Mouse (Mus musculus) ES-Bruce4 (cell line): ENCODE data around the gene Aim2.

Source experiments
- CTCF ChIP-seq: IDR thresholded peaks from one replicate; pipeline ENCODE4 v1.8.1; 2011; ENCODE audit warnings: low read depth, low read length
- EP300 ChIP-seq: IDR thresholded peaks from 2 replicates; pipeline ENCODE4 v1.6.1; 2011; ENCODE audit warnings: low read depth, low read length; ENCODE audit not compliant: insufficient read depth
- POLR2A ChIP-seq: IDR thresholded peaks from one replicate; pipeline ENCODE4 v1.8.1; 2011; ENCODE audit warnings: low read length; ENCODE audit not compliant: insufficient read depth

GRCm38 (mm10) chr1:173342425-173342824, 8.3 kb upstream of the Aim2 start:
- TF ChIP-seq CTCF, result no peak
- no peak for TF ChIP-seq POLR2A
- TF ChIP-seq EP300, result no peak
